Mouse (Mus musculus): ENCODE measurements around the gene Large1.
A peak's percentile ranks its signal among the peaks of the same experiment; 100 is the strongest.

The Large1 gene

DNA sequence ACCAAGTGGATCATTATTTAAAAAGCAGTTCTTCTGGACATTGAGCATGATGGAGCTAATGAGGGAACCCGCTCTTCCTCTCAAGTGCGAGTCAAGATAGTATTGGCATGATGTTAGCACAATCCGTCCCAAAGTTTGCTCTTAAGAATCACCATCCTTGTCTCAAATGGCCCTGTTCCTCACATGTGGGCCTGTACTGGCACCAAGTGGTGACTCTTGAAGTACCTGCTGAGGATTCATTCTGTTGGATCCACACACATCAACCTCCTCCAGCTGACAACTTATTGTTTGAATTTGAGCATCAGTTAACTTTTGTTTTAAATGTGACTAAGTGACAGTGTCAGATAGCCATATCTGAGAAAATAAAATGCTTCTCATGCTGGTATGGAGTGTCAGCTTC is 540.6 kb downstream of the Large1 start:
- no peak for DNase-seq (ENCODE audit: low read depth, low spot score)

DNA sequence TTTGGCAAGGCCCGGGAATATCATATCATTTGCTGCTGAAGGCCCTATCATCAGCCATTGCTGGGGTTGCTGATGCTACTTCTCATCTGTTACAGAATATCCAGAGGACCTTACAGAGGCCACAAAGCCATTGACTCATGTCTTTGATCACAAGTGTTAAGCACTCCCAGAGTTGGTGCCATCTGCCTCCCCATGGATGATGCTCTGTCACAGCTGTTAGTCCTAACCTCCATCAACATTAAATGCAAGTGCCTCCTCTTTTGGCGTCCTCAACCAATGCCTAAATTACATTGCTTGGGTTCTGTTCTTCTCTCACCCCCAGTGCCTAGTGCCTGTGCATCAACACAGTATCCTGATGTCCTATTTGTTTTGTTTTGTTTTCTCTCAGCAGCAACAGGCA is 551.8 kb downstream of the Large1 start:
- no peak for DNase-seq (ENCODE audit: low read depth, low spot score)

DNA sequence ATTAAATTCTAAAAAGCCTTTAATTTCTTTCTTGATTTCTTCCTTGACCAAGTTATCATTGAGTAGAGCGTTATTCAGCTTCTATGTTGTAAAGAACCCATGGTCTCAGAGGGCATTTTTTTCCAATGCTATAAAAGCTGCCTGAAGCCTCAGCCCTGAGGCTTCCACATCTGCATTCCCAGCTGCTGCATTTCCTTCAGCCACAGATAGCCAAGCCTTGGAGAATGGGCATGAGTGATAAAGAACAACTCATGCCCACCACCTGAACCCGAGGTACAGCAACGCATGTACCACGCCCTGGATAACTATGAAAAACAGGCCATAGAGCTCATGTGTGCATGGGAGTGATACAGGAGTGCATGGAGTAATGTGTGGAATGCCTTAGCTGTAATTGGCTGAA is 572.7 kb downstream of the Large1 start:
- no peak for DNase-seq (ENCODE audit: low read depth, low spot score)

DNA sequence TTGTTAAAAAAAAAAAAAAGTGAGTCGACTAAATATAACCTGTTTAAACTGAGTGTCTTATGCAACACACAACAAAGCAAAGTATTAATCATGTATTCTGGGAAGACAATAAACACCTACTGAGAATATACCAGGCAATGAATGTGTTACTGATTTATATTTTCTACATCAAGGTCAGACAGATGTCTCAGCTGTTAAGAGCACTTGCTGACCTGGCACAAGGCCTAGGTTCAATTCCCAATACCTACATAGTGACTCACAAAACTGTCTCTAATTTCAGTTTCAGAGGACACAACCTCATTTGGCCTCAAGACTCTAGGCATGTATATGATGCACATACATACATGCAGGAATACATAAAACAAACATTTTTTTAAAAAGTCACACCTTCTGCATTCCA is 575.5 kb downstream of the Large1 start:
- DNase-seq (ENCODE audit: low read depth, low spot score), result no peak

DNA sequence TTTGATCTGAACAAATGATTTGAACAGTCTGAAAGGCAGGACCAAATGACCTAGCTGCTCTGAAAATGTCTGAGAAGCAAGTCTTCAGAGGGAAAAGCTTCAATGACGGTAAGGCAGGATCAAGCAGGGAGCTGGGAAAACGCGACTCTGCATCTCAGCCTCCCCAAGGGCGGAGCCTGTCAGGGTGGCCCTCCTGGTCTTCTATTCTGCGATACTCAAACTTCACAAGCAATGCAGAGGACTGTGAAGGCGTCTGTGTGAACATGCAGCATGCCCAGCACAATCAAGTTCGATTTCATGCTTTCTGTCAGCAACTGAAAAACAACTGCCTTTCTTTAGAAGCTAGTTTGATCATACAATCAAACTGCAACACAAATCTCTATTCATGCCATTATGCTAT is 586.6 kb downstream of the Large1 start:
- no peak for DNase-seq (ENCODE audit: low read depth, low spot score)

DNA sequence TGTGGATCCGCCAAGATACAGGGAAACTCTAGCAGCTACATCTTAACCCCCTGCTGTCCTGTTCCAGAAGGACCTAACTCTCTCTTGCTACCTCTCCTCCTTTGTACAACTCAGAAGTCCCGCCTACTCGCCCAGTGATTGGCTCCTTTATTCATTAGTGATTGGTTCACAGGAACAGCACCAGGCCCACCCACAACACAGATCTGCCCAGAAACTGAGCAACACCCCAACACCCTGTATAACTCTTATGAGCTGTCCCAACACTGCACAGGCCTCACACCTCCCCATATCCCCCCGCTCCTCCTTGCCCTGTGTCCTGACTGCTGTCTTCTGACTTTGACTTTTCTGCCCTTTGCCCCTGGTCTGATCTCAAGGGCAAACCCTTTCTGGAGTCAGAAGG is 587.6 kb downstream of the Large1 start:
- DNase-seq (ENCODE audit: low read depth, low spot score), result peak; percentile 77

All from R1 (cell line).